Mouse (Mus musculus): ENCODE data around the gene Hivep1. TPM values are rescaled to one million over a fixed set of nuclear protein-coding genes. Genes with fewer than 3 reads are reported as not detected.
A peak's percentile ranks its signal among the peaks of the same experiment; 100 is the strongest.

The Hivep1 gene
- total RNA-seq, 2 experiments from 2014 or later, result 54.3 to 72.7 TPM

DNA sequence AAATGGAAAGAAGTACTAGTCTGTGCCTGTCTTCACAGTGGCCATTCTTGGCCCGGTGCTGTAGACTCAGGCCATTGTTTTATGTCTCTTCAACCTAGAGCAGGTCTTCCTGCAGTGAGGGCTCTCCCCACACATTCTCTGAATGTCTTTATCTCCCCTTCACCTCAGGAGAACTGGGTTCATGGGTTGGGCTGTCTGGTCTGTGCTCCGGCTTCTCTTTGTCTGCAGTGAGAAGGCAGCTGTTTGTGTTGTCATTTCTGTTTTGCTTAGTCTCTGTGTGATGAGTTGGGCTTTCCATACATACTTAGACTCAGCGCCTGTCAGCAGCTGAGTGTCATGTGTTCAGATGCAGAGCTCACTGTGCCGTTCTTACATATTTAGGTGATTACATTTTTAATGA, 18.4 kb downstream of the Hivep1 start:
- DNase-seq (ENCODE audit: low spot score in 2 of 2), result no peak
- intact Hi-C loops (cut with DNase I), result no loop called here

DNA sequence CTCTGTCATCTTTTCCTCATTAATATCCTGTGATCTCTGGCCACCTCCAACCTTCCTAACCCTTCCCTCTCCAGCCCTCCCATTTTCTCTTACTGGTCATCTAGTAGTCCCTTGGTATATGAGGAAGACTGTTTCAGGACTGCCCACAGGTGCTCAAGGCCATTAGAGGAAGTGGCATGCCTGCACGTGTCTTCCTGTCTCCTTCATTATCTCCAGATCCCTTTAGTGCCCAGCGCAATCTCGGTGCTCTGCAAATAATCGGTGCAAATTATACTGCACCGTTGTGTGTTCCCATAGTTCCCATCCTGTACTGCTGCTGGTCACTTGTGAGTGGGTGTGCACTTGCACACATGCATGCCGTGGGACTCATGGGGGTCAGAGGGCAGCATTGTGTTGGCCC, 19.2 kb downstream of the Hivep1 start:
- intact Hi-C loops (cut with DNase I), result no loop called here
- DNase-seq (ENCODE audit: low spot score in 2 of 2), result no peak

DNA sequence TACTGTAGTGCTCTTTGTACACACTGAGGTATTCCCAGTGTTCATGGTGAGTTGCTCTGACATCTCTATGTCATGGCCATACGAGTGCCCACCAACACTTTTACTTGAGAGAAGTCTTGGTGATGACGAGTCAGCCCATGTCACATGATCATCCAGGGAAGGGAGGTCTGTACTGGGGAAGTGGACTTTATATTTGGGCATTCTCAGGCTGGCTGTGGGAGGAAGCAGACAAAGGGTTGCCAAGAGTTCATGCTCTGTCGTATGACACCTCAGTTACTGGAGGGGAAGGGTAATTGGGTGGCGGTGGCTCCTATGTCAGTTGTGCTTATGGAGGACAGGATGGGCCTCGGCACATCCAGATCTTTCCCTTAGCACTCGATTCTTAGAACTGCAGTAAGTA, 21.5 kb downstream of the Hivep1 start:
- DNase-seq (ENCODE audit: low spot score in 2 of 2), result no peak
- intact Hi-C loops (cut with DNase I), result no loop called here

DNA sequence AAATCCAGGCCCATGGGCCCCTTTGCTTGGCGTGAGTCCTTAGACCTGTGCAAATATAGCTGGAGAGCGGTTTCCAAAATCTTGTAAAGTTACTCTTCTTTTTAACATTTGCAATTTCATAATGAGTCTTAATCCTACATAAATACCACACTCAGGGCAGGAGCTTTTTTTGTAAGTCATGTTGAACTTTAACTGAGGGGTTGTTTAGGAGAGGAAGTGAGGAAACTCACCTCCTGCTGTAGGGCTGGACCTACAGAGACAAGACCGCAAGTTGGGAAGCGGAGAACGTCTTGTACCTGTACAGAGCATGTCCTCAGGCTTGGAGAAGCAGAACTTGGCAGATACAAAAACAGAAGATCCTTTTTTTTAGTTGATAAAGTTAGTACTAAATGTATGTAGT, 23.7 kb downstream of the Hivep1 start:
- intact Hi-C loops (cut with DNase I), result no loop called here
- DNase-seq (ENCODE audit: low spot score in 2 of 2), result no peak

DNA sequence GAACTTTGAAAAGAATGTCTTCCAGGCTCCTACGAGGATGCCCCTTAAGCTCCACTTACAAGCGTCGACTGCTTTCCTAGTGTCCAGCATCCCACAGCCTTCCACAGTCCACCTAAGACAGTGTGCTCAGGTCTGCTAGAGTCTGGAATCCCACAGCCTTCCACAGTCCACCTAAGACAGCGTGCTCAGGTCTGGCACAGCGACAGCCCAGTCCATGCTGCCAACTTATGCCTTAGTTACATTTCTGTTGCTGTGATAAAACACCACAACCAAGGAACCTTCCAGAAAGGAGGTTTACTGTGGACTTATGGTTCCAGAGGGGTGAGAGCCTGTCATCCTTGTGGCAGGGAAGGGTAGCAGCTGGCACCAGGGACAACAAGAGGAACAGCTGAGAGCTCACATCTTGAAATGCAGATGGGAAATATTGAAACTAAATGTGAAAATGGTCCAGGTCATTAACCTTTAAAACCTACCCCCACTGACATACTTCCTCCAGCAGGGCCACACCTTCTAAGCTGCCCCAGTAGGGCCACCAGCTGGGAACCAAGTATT, 25.0 kb downstream of the Hivep1 start:
- intact Hi-C loops (cut with DNase I), result no loop called here
- DNase-seq (ENCODE audit: low spot score in 2 of 2), result no peak

DNA sequence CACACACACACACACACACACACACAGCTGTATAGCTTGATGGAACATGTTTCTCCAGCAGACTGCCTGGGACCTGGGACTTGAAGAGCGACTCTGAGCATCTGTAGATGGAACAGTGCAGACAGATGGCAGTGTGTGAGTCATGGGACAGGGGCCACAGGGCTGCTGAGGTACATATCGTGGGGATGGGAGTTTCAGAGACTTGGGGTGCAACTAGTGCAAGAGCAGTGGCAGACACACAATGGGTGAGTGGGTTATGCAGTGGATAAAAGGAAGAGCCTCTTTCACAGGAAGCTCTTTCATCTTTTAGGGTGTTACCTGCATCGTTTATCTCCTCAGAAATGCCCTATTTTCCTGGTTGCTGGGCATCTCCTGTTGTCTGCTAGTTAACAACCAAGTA, 25.8 kb downstream of the Hivep1 start:
- no peak for DNase-seq (ENCODE audit: low spot score in 2 of 2)
- intact Hi-C loops (cut with DNase I), result no loop called here

DNA sequence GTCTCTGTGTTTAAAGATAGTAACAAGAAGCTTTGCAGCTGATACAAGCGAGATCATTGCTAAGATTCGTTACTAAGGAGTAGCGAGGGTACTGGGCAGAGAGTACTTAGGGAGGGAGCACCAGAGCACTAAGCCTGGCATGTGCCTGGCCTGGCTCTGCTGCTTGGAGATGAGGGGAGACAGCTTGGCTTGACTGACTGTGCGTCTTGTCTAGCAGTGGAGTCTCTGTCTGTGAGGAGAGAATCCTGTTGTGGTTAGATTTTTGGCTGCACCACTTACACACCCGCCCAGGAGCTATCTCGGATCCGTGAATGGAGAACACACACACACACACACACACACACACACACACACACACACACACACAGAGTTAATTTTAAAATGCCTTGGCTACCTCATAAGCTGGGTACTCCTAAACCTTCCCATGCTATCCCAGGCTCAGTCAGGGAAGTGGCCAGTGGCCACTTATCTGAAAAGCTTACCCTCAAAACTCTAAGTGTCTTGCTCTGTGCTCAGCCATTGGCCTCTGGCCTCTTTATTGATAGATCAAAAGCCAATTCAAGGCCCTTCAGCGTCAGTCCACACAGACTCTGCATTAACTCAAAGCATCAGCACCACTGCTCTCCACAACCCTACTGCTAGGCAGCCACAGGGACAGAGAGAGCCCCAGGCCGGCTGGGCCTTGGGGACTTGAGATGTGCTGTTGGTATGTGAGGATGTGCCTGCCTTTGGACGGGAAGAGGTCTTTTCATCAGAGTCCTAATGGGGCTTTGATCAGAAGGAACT, 28.5 kb downstream of the Hivep1 start:
- no peak for DNase-seq (ENCODE audit: low spot score in 2 of 2)
- intact Hi-C loops (cut with DNase I), result no loop called here

DNA sequence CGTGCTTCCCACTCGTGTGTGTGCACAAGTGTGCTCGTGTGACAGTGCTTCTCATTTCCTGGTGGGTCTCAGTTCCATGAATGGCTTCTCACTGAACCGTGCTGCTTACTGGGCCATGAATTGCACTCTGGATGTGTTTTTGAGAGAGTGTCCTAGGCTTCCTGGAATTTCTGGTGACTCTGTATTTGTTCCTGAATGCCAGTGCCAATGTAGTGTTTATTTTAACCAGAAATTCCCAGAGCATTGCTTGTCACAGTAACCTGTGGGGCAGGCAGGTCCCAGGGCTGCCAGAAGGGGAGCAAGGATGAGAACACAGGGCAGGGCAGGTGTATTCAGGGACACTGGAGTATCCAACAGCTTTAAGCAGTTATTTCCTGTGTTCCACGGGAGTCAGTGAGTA, 36.5 kb downstream of the Hivep1 start:
- DNase-seq (ENCODE audit: low spot score in 2 of 2), result no peak
- intact Hi-C loops (cut with DNase I), result no loop called here

DNA sequence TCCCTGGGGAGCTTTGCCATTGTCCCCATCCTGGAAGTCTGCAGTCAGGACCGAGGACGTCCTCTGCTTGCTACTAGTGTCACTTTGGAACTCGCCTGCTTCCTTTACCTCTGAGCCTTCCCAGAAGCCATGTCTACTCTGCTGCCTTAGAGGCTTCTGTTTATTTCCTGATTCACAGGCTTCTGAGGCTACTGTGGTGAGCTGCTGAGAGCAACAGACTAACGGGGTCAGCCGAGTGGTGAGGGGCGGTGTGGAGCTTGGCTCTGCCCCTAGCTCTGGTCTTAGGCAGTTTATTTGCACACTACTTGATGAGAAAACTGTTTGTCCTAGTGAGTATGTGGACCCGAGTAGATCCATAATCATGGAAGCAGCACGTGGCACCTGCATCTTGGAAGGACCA, 37.2 kb downstream of the Hivep1 start:
- intact Hi-C loops (cut with DNase I), result no loop called here

DNA sequence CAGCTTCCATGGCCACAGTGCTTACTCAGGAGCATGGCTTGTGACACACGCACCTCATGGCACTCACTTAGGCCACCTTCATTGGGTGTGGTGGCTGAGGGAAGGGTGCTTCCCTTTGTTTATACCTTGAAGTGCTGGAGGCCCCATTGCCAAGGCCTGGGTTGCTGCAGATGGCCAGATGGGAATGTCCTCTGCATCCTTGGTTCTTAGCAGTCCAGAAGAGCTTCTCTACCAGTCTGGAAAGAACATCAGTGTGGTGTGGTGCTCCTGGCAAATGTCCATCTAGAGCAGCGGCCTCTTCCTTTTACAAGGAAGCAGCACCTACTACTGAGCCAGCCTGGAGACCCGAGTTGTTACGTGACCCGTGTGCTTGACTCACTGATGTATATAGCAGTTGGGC, 38.9 kb downstream of the Hivep1 start:
- intact Hi-C loops (cut with DNase I), result no loop called here
- no peak for DNase-seq (ENCODE audit: low spot score in 2 of 2)

More for the DNA sequence above, 37.2 kb downstream of the Hivep1 start:
- no peak for DNase-seq (ENCODE audit: low spot score in 2 of 2)

DNA sequence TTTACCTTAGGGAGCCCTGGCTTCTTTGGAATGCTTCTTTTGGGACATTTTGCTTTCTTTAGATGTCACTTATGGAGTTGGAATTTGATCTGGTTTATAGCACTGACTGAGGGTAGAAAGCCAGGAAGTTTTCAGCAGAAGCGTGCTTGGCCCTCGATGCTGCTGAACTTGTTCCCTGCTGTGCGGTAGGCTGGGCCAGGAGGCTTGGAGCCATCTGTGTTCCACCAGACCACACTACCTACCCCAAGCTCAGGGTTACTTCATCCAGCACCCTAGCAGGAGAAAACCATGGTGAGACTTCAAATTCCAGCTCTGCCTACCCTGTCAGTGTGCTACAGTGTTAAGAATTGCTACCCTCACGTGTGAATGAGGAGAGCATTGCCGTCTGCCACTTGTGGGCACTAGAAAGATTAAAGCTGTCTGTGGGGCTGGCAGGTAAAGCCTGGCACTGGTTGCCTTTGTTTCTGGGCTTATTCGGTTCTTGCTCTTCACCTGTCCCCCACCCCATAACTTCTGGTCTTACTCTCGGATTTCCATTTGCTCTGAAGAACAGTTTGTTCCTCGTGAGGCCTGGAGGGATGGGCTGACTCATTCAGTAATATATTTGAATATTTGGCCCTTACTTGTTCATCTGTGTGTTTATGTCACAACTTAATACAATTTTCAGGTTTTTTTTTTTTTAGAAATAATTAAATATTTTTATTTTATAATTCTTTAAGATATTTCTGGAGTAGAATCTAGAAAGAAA, 40.7 kb downstream of the Hivep1 start:
- intact Hi-C loops (cut with DNase I), result no loop called here
- DNase-seq (ENCODE audit: low spot score in 2 of 2), result no peak

DNA sequence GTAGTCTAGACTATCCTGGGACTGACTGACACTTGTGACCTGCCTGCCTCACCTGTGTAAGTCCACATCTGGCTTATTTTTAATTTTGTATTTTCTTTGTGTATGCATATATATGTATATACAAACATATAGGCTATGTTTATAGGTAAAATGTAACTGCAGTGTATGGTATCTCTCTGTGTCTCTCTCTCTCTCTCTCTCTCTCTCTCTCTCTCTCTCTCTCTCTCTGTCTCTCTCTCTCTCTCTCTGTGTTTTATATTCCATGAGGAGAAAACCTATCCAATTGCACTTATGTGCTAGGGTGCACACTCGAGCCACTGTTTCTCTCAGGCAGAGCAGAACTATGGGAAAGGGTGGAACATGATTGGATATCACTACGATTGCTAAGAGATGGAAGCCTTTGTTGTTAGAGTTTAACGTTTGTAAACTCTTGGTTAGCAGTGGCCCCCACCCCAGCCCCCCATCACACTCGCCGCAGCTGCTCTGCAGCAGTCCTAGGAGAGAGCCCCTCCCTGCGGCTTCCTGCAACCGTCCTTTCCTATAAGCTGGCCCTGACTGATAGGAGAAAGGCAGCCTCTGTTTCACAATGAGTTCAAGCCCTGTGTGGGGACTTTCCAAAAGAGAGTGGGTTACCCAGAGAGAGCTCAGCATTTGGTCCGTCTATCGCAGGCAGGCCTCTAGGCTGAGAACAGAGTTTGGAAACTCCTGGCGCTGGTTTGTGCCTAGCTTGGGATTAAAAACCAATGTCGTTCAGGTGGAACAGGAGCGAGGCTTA, 41.6 kb downstream of the Hivep1 start:
- intact Hi-C loops (cut with DNase I), result no loop called here
- no peak for DNase-seq (ENCODE audit: low spot score in 2 of 2)

DNA sequence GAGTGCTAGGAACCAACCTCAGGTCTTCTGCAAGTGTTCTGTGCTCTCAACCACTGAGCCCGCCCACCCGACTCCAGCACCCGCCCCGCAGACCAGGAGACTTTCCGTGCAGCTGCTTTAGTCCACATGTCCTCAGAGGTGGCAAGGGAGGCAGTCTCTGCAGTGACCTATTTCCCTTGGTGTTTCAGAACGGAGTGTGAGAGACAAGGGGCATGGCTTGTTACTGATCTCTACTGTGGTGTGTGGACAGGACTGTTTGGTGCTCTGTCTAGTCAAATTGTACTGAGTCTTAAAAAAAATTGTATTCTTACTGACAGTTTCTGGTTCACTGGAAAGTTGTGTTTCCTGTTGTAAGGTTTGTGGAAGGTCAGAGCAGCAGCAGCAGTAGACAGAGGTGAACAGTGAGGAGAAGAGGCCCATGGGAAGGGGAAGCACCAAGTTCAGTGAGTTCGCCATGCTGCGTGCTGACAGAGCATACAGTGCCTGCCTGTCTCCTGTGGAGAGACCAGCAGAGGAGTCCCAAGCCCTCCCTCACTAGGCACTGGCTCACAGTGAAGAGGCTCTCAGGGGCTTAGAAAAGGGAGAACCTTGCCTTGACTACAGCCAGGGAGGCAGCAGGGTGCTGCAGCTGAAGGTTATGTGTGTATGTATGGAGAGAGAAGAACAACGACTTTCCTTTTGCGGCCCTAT, 44.1 kb downstream of the Hivep1 start:
- no peak for DNase-seq (ENCODE audit: low spot score in 2 of 2)
- intact Hi-C loops (cut with DNase I), result no loop called here

DNA sequence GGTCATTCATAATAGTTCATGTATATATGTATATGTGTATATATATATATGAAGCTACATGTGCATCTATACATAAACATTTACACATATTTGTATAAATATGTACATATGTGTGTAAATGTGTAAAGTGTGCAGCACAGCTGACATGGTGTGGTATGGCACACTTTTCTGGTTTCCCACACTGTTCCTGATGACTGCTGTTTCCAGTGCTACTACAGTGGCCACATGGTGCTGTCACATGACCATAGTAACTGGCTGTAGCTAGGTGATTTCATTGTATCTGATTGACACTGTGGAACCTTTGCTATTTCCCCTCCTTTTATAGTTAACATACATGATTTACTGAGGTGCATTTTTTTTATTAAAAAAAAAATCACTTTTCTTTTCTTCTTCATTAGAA, 45.3 kb downstream of the Hivep1 start:
- no peak for DNase-seq (ENCODE audit: low spot score in 2 of 2)
- intact Hi-C loops (cut with DNase I), result no loop called here

DNA sequence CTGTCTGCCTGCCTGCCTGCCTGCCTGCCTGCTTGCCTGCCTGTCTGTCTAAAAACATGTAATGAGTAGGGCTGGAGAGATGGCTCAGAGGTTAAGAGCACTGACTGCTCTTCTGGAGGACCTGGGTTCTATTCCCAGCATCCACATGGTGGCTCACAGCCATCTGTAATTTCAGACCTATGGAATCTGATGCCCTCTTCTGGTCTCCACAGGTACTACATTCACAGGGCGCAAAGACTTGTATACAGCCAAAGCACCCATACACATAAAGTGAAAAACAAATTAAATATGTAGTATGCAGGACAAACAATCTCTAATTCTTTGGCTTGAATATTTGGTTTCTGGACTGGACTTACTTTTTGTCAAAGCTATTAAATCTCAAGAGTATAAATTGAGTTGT, 46.7 kb downstream of the Hivep1 start:
- intact Hi-C loops (cut with DNase I), result no loop called here
- DNase-seq (ENCODE audit: low spot score in 2 of 2), result no peak

DNA sequence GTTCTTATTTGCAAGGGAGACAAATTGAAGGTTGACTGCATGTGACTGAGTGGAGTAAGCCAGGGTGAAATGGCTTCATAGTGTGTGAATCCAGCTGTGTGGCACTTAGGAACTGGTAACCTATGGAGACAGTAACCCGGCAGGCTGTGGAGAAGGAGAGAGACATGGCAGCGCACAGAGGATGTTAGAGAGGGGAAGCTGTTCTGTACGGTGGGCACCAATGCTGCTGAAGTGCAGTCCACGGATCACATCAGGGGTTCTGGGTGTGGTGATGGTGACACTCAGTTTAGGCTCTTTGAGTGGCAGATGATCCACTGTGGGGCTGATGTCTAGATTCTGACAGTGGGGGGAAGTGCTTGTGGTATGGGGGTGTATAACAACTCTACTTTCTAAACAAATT, 47.7 kb downstream of the Hivep1 start:
- intact Hi-C loops (cut with DNase I), result no loop called here
- no peak for DNase-seq (ENCODE audit: low spot score in 2 of 2)

DNA sequence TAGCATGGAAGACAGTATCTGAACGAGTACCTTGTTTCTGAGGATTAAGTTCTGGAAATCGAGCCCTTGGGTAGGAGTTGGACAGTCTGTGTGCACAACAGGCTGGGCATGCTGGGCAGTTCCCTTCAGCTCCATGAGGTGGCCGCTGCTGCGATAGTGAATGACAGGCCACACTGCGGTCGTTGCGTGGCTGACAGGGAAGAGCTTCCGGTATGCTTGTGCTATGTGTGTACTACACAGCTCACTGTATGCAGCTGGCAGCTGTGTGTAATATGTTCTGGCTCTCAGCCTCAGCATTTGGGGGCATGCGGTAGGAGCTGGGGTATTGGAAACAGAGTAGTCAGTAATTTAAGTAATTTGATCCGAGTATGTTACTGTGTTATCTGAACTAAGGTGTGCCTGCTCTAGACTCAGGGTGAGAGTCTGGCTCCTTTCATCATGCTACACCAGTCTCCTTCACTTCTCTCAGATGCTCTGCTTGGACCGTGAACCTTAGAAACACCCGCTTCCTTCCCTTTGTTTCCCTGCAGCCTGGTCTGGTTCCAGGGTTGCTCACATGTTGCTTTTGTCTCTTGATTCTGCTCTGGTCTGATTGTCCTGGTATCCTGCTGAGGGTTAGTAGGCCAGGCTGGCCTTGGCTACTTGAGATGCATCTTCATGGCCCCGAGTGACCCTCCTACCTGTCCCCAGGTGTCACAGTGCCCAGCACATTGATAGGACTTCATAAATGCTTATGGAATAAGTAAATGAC, 49.8 kb downstream of the Hivep1 start:
- DNase-seq (ENCODE audit: low spot score in 2 of 2), result no peak
- intact Hi-C loops (cut with DNase I), result loop anchor here (2.0 to 5.0 kb wide), 2 partner anchors 49 to 199 kb away; partner anchors contain the start of gene Hivep1

DNA sequence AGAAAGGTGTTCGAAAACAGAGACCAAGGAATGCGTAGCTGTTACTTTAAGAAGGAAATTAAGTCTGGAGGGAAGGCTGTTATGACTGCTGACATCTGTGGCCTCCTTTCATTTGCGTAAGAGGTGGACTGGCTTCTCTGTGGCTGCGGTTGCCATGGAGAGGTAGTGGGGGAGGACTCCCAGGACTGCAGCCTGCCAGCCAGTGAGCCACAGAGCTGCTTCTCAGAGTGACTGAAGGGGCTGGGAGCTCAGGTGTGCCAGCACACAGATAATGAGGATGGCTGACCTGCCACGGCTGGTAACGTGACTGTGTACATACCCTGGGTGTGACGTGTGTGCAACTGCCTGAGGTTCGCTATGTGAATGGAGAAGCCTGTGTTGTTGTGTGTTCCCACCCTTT, 51.2 kb downstream of the Hivep1 start:
- peak; percentile 75 to 92 for DNase-seq (ENCODE audit: low spot score in 2 of 2)
- intact Hi-C loops (cut with DNase I), result loop anchor here (5.0 kb wide), 1 partner anchor 201 kb away; no protein-coding TSS in a partner anchor

All from left cerebral cortex, postnatal 25 days (tissue).